ENCODE assay signal across 8 mouse cellular contexts in genomic region chr5:123683377-123684220, GRCm38 (mm10). TPM values are rescaled to one million over a fixed set of nuclear protein-coding genes. Genes with fewer than 3 reads are reported as not detected.
DNase-seq lines count a peak whose midpoint lies in the region; ATAC-seq and TF ChIP-seq lines count a peak whose summit lies in the region.

No protein-coding gene starts in this region.

- no peak for TF ChIP-seq CTCF in G1E (IDR thresholded peaks at IDR 0.05; ENCODE audit: low read depth, low read length)
- TF ChIP-seq CTCF in embryonic fibroblast, embryonic 13.5 days (IDR thresholded peaks at IDR 0.05; ENCODE audit: borderline replicate concordance, insufficient read depth, low read length): no peak

- H3K27ac ChIP-seq in embryonic fibroblast, embryonic 13.5 days (ENCODE audit: insufficient read depth, low read length): peak overlapping the region; percentile 62
- H3K27ac ChIP-seq in heart, embryonic 14.5 days (replicated peaks in 1 of 2; ENCODE audit: control insufficient read depth in 1 of 2, insufficient read depth in 1 of 2, low read depth in 2 of 2, low read length in 2 of 2): peak overlapping the region; percentile 88 to 96

- peak overlapping the region; percentile 93 for H3K4me2 ChIP-seq in heart, embryonic 14.5 days (ENCODE audit: low read length)

- under 1% methylated on average over 72 of the region's 92 CpGs for WGBS in heart, embryonic 14.5 days

- no peak for TF ChIP-seq POLR2A in embryonic fibroblast, embryonic 13.5 days (IDR thresholded peaks at IDR 0.05; ENCODE audit: low read depth, low read length)

- peaks cover 8% of the 10 kb centered on the region for H3K36me3 ChIP-seq in G1E (replicated peaks)
- no peaks in the 10 kb centered on the region for H3K36me3 ChIP-seq in heart, embryonic 14.5 days (ENCODE audit: control insufficient read depth, insufficient read depth, low read length)

- peak overlapping the region; percentile 90 for H3K4me3 ChIP-seq in G1E (ENCODE audit: low read depth, low read length)
- H3K4me3 ChIP-seq in embryonic fibroblast, embryonic 13.5 days (ENCODE audit: insufficient read depth, low read length): peak overlapping the region; percentile 52
- H3K4me3 ChIP-seq in heart, embryonic 14.5 days (ENCODE audit: control insufficient read depth in 1 of 2, insufficient read depth in 1 of 2, low read depth in 1 of 2, low read length in 2 of 2): peak overlapping the region; percentile 90 to 98

- peaks cover 25% of the 10 kb centered on the region for H3K4me1 ChIP-seq in G1E (ENCODE audit: insufficient read depth, low read depth, low read length)
- H3K4me1 ChIP-seq in embryonic fibroblast, embryonic 13.5 days (ENCODE audit: control insufficient read depth, insufficient read depth, low read length): peaks cover 15% of the 10 kb centered on the region
- H3K4me1 ChIP-seq in heart, embryonic 14.5 days (ENCODE audit: control insufficient read depth in 2 of 2, insufficient read depth in 2 of 2, low read length in 2 of 2): peaks cover 6 to 41% of the 10 kb centered on the region in 2 experiments

- peaks cover 6% of the 10 kb centered on the region; the same call in 1 of the 2 replicates for H3K27me3 ChIP-seq in G1E (ENCODE audit: insufficient read depth, low read length)
- H3K27me3 ChIP-seq in heart, embryonic 14.5 days (ENCODE audit: control insufficient read depth, insufficient read depth, low read length): no peaks in the 10 kb centered on the region

- peak; percentile 68 for DNase-seq in G1E (ENCODE audit: low spot score)
- peak; percentile 75 for DNase-seq in brain, adult 2 months (ENCODE audit: low read depth, low spot score)
- peak; percentile 72 for DNase-seq in kidney, postnatal 14 days
- DNase-seq in lung, postnatal 10 days: peak; percentile 67
- peak; percentile 49 for DNase-seq in right cerebral cortex, adult 18-20 months
- peak; percentile 73 for DNase-seq in thymus, postnatal 4 days

- no peaks in the 10 kb centered on the region for H3K9me3 ChIP-seq in G1E (replicated peaks)
- no peaks in the 10 kb centered on the region for H3K9me3 ChIP-seq in heart, embryonic 14.5 days (ENCODE audit: control insufficient read depth, low read length)

- no peak for ATAC-seq in G1E (ENCODE audit: extremely low read depth, insufficient number of reproducible peaks, low FRiP score, poor library complexity, severe bottlenecking)
- peak; percentile 47 for ATAC-seq in heart, embryonic 14.5 days (ENCODE audit: insufficient number of reproducible peaks, insufficient read depth, low FRiP score, low read depth)

- peak overlapping the region; percentile 99 for H3K9ac ChIP-seq in heart, embryonic 14.5 days (ENCODE audit: low read length)

RNA-seq across cellular contexts. Expression of gene Clip1, which starts 0.8 kb away (rescaled TPM):
- total RNA-seq in G1E (2014; fragmentation: Nextera tagmentation): 59.1 and 75.4 TPM in 2 replicates
- 47.8 and 49.1 TPM in 2 replicates for total RNA-seq in G1E (2017)
- 12.0 and 12.9 TPM in 2 replicates for polyA plus RNA-seq in G1E (2012)
- 41.3 and 46.0 TPM in 2 replicates for polyA plus RNA-seq in embryonic fibroblast, embryonic 13.5 days (2011; ENCODE audit: insufficient read length, low read depth, missing spikeins)
- polyA plus RNA-seq in heart, embryonic 14.5 days (2014; fragmentation: Nextera tagmentation; extraction: Ambion mirVana): 48.0 and 50.5 TPM in 2 replicates

RNA-seq across cellular contexts. Expression of gene Zcchc8, which starts 37.3 kb away (rescaled TPM):
- 68.2 and 93.6 TPM in 2 replicates for total RNA-seq in G1E (2014; fragmentation: Nextera tagmentation)
- total RNA-seq in G1E (2017): 33.3 and 41.4 TPM in 2 replicates
- polyA plus RNA-seq in G1E (2012): 55.2 and 79.4 TPM in 2 replicates
- 47.8 and 56.3 TPM in 2 replicates for polyA plus RNA-seq in embryonic fibroblast, embryonic 13.5 days (2011; ENCODE audit: insufficient read length, low read depth, missing spikeins)
- polyA plus RNA-seq in heart, embryonic 14.5 days (2014; fragmentation: Nextera tagmentation; extraction: Ambion mirVana): 57.0 and 63.1 TPM in 2 replicates
